Mouse (Mus musculus) midbrain, embryonic 13.5 days (tissue): ENCODE data around the gene Xylb. TPM values are rescaled to one million over a fixed set of nuclear protein-coding genes. Genes with fewer than 3 reads are reported as not detected.
"Not testable (repeated sequence)": the region's sequence is repeated elsewhere in the genome, so short reads cannot be mapped to it uniquely, and the experiment has no call there.

Experiments
- ATAC-seq: fragments of 200-750 bp; cut with Nextera tagmentation; 2 replicates; pipeline ENCODE4 v1.8.0; 2017; ENCODE audit warnings: mild to moderate bottlenecking, moderate TSS enrichment, moderate library complexity
- H3K27ac ChIP-seq: fragments of 300-500 bp; sonication (generic); 2 replicates; pipeline ENCODE4 v1.5.1; 2015; ENCODE audit warnings: inconsistent platforms, mild to moderate bottlenecking, moderate library complexity
- H3K27me3 ChIP-seq: fragments of 300-500 bp; sonication (generic); 2 replicates; pipeline ENCODE4 v1.6.1; 2015; ENCODE audit warnings: mild to moderate bottlenecking, inconsistent platforms
- H3K36me3 ChIP-seq: fragments of 300-500 bp; sonication (generic); 2 replicates; pipeline ENCODE4 v1.6.1; 2015; ENCODE audit warnings: mild to moderate bottlenecking, inconsistent platforms
- H3K4me1 ChIP-seq: fragments of 300-500 bp; sonication (generic); replicated peaks from 2 replicates; pipeline ENCODE4 v1.6.1; 2015; ENCODE audit warnings: inconsistent platforms
- H3K4me2 ChIP-seq: fragments of 300-500 bp; sonication (generic); replicated peaks from 2 replicates; pipeline ENCODE4 v1.6.1; 2015; ENCODE audit warnings: moderate library complexity, mild to moderate bottlenecking, inconsistent platforms
- H3K4me3 ChIP-seq: fragments of 300-500 bp; sonication (generic); replicated peaks from 2 replicates; pipeline ENCODE4 v1.5.1; 2015; ENCODE audit warnings: mild to moderate bottlenecking, inconsistent platforms
- H3K9ac ChIP-seq: fragments of 300-500 bp; sonication (generic); replicated peaks from 2 replicates; pipeline ENCODE4 v1.6.1; 2015; ENCODE audit warnings: mild to moderate bottlenecking, inconsistent platforms
- H3K9me3 ChIP-seq: fragments of 300-500 bp; sonication (generic); 2 replicates; pipeline ENCODE4 v1.6.1; 2016; ENCODE audit warnings: mild to moderate bottlenecking, inconsistent platforms
- WGBS: fragments of 180-500 bp; shearing (Covaris S2); methylation state at CpG from one replicate; pipeline ENCODE4 v1.1.7; 2015; 5-methylcytosine and 5-hydroxymethylcytosine counted together
- polyA plus RNA-seq: library from polyadenylated mRNA; unstranded; fragments of >200 nt; fragmentation: Nextera tagmentation; extraction: Ambion mirVana; gene quantifications from 2 replicates; pipeline ENCODE4 v1.2.1, GENCODE M21; 2015

Gene Xylb
- polyA plus RNA-seq, 1 experiment from 2014 or later: 3.4 TPM

DNA sequence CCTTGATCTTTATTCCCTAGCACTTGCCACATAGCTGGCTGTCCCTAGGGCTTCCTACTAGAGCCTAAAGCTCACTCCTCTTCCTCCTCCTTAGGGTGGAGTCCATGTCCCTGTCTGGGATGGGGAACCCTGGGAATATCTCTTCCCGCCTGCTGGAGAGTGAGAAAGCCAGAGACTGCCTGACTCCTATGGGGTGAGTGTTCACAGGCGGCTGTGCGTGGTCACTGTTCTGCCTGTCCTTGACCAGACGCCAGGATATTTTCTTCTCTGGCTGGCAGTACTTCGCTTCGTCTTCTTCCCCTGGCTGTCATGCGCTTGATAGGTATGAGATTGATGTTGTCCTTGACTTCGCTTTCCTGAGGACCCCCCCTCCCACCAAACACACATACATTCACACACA lies 10.8 kb upstream of the Xylb start:
- Histone ChIP-seq H3K36me3 (peaks cover 78% of the 10 kb centered on the region), H3K27me3 (no peaks in the 10 kb centered on the region), H3K9ac (no peak overlapping the region), H3K27ac (no peak overlapping the region), H3K4me3 (no peak overlapping the region), H3K9me3 (no peaks in the 10 kb centered on the region), H3K4me1 (peaks cover 17% of the 10 kb centered on the region), H3K4me2 (no peak overlapping the region)
- WGBS: 98% methylated on average over 8 of the region's 8 CpGs
- no peak for ATAC-seq

DNA sequence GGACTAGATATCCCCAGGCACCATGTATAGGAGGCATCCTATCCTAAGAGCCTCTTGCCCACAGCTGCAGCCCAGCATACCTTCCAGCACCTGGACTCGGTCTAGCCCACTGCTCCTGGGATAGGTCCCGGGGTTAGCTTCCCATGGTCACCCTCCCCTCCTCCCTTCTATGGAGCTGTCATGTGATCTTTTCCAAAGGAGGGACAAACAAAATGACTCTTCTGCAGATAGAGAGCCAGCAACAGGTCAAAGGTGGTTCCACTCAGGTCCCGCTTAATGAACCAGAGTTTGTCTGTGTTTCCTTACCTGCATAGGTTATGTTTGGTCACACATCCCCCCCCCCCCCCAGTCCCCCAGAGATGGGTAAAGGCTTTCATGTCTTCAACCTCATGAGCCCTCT lies 6.7 kb upstream of the Xylb start:
- Histone ChIP-seq H3K36me3 (peaks cover 57% of the 10 kb centered on the region), H3K27me3 (no peaks in the 10 kb centered on the region), H3K9me3 (no peaks in the 10 kb centered on the region), H3K27ac (no peak overlapping the region), H3K9ac (no peak overlapping the region), H3K4me1 (no peaks in the 10 kb centered on the region), H3K4me2 (no peak overlapping the region), H3K4me3 (no peak overlapping the region)
- no peak for ATAC-seq
- WGBS: 91% methylated on average over 3 of the region's 3 CpGs

DNA sequence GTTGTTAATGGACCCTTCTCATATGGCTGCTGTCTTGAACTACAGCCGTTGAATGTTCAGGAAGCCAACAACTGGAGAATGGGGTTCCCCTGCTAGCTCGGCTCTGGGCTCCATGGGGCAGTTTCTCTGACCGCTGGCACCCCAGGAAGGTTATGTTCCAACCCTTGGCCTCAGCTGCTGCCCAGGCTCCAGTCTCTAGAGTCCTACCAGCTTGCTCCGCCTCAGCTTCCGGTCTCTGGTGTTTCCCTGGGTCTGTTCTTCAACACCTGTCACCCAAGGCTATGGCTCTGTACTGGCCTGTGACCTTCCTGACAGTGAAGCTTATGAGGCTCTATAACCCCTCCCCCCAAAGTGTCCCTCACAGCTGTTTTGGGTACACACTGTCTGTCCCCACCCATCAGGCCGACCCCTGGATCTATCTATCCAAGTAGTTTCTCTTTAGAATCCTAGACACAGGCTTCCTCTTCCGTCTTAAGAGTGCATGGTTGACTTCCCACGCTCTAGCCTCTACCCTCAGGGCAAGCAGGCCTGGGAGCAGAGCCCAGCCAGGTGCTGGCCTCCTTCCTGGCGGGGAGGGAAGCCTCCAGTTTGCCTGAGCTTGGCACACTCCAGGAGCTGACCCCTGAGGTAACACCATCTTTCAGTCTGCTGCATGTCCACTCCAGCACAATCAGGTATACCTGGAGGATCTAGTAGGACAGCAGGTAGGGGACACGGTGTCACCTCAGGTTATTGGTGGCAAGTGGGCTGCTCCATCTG lies 6.1 kb upstream of the Xylb start:
- ATAC-seq: 0 out of 2 replicates have a peak, but pooled peaks have one; percentile 25
- no peaks in the 10 kb centered on the region for H3K4me1 ChIP-seq
- H3K36me3 ChIP-seq: peaks cover 51% of the 10 kb centered on the region
- H3K9ac ChIP-seq: no peak overlapping the region
- no peak overlapping the region for H3K4me2 ChIP-seq
- H3K9me3 ChIP-seq: no peaks in the 10 kb centered on the region
- WGBS: 96% methylated on average over 10 of the region's 10 CpGs
- no peak overlapping the region for H3K27ac ChIP-seq
- H3K27me3 ChIP-seq: no peaks in the 10 kb centered on the region
- H3K4me3 ChIP-seq: no peak overlapping the region

DNA sequence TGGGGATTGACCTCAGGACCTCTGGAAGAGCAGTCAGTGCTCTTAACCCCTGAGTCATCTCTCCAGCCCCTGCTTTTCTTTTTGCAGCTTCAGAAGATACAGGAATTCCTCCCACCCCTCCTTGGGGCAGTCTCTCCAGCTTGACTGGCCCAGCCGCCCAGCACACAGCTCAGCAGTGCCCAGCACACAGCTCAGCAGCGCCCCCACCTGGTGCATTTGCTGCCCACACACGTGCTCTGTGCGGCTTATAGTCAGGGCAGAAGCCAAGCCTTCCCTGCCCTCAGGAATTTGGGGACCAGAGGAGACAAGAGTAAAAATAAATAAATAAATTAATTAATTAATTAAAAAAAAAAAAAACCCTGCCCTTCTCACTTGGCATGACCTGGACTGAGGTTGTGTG lies 5.1 kb upstream of the Xylb start:
- Histone ChIP-seq H3K27ac (no peak overlapping the region), H3K4me2 (no peak overlapping the region), H3K9ac (no peak overlapping the region), H3K9me3 (no peaks in the 10 kb centered on the region), H3K36me3 (peaks cover 42% of the 10 kb centered on the region), H3K4me3 (no peak overlapping the region), H3K4me1 (no peaks in the 10 kb centered on the region), H3K27me3 (no peaks in the 10 kb centered on the region)
- peak; percentile 82 for ATAC-seq
- WGBS: 14% methylated on average over 4 of the region's 4 CpGs

DNA sequence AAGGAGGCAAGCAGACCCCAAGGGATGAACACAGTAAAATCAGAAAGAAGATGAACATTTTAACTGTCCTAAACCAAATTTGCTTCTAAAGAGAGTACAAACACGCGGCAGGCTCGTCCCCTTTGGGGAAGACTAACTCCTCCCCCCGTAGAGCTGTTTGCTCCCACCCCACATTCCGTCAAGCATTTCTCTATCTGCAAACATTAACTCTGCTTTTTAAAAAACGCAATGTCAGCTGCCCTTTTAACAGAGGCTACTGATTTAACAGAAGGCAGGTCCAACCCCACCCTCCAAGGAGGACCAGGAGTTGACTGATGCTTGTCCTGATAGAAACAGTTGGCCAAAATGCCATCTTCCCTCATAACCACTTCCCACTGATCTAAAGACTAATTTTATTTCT lies 3.3 kb upstream of the Xylb start:
- H3K27me3 ChIP-seq: no peaks in the 10 kb centered on the region; the same call in 1 of the 2 replicates
- ATAC-seq: no peak
- H3K4me1 ChIP-seq: peaks cover 8% of the 10 kb centered on the region; the same call in 1 of the 2 replicates
- no peak overlapping the region for H3K4me3 ChIP-seq
- no peak overlapping the region for H3K4me2 ChIP-seq
- H3K36me3 ChIP-seq: peaks cover 26% of the 10 kb centered on the region
- no peaks in the 10 kb centered on the region for H3K9me3 ChIP-seq
- H3K9ac ChIP-seq: no peak overlapping the region
- whole genome bisulfite sequencing: 87% methylated on average over 6 of the region's 6 CpGs
- no peak overlapping the region for H3K27ac ChIP-seq

DNA sequence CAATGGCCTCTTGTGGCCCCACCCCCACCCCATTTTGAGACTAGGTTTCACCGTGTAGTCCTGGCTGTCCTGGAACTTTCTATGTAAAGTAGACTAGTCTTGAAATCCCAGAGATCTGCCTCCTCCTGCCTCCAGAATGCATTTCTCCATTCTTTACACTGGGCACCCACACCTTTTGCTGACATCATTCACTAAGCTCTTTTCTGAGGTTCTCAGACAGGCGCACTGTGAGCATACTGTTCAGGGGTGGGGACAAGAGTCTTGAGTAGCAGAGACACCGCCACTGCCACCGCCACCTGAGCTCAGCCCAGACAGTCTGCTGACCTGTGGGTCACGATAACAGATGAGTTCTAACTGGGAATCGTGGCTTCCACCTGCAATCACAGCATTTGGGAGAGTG lies 1.2 kb upstream of the Xylb start:
- no peak overlapping the region for H3K9ac ChIP-seq
- H3K36me3 ChIP-seq: peaks cover 9% of the 10 kb centered on the region
- no peak overlapping the region for H3K4me3 ChIP-seq
- no peak overlapping the region for H3K27ac ChIP-seq
- ATAC-seq: no peak
- H3K27me3 ChIP-seq: no peaks in the 10 kb centered on the region; the same call in 1 of the 2 replicates
- WGBS: 83% methylated on average over 6 of the region's 6 CpGs
- H3K4me2 ChIP-seq: no peak overlapping the region
- peaks cover 8% of the 10 kb centered on the region; the same call in 1 of the 2 replicates for H3K4me1 ChIP-seq
- H3K9me3 ChIP-seq: no peaks in the 10 kb centered on the region

DNA sequence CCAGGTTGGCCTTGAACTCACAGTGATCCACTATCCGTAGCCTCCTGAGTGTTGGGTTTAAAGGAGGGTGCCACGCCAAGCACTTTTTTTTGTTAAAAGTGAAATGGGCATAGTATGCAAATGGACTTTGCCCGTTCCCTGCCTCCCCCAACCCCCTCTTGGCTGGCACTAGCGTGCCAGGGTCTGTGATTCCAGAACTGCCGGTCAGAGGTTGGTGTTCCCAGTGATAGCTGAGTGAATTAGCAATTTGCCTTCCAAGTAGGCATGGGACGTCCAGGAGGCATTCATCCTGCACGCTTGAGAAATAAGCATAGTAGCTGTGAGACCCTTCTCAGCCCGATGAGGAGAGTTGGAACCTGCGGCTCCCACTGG lies 863 bp downstream of the Xylb start:
- H3K27ac ChIP-seq: no peak overlapping the region
- WGBS: 40% methylated on average over 9 of the region's 9 CpGs

DNA sequence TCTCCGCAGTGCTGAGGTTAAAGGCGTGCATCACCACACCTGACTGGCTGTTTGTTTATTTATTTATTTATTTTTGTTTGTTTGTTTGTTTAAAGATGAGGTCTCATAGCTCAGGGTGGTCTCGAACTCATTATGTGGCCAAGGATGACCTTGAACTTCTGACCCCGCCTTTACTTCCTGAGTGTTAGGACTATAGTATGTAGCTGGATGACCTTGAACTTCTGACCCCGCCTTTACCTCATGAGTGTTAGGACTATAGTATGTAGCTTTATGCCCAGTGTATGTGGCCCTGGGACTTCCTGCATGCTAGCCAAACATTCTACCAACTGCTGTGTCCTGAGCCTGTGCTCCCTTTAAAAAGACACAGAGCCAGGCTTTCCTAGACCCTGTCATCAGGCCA lies 4.2 kb downstream of the Xylb start:
- H3K4me2 ChIP-seq: no peak overlapping the region
- ATAC-seq: no peak
- H3K4me3 ChIP-seq: no peak overlapping the region
- 92% methylated on average over 5 of the region's 5 CpGs for WGBS
- H3K9ac ChIP-seq: no peak overlapping the region
- H3K27me3 ChIP-seq: no peaks in the 10 kb centered on the region; the same call in 1 of the 2 replicates
- no peak overlapping the region for H3K27ac ChIP-seq
- peaks cover 8% of the 10 kb centered on the region; the same call in 1 of the 2 replicates for H3K4me1 ChIP-seq
- H3K9me3 ChIP-seq: no peaks in the 10 kb centered on the region
- no peaks in the 10 kb centered on the region for H3K36me3 ChIP-seq

More for the DNA sequence above, 863 bp downstream of the Xylb start:
- Histone ChIP-seq H3K9me3 (no peaks in the 10 kb centered on the region), H3K36me3 (no peaks in the 10 kb centered on the region), H3K4me3 (peak overlapping the region; percentile 69), H3K4me2 (peak overlapping the region; percentile 89), H3K9ac (peak overlapping the region; percentile 76; the same call in 1 of the 2 replicates), H3K4me1 (peaks cover 8% of the 10 kb centered on the region; the same call in 1 of the 2 replicates), H3K27me3 (no peaks in the 10 kb centered on the region; the same call in 1 of the 2 replicates)
- peak; percentile 3; the same call in 1 of the 2 replicates for ATAC-seq

DNA sequence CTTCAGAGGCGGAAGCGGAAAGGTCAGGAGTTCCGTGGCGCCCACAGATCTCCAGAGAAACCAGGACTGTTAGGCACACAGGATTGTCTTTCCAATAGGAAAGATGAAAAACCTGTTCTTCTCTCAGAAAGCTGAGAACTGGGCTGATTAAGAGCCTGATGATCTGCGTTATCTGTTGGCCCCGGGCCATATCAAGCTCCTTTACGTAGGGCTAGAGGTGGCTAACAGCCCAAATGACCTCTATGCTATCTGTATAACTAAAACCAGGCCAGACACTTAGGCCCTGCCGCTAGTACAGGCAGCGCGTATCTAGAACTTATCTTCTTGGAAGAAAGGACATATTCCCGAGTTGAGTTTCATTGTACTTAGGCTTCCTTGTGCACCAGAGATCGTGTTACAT lies 6.0 kb downstream of the Xylb start:
- no peaks in the 10 kb centered on the region; the same call in 1 of the 2 replicates for H3K27me3 ChIP-seq
- no peak overlapping the region for H3K9ac ChIP-seq
- ATAC-seq: no peak
- H3K4me1 ChIP-seq: no peaks in the 10 kb centered on the region
- WGBS: 91% methylated on average over 12 of the region's 12 CpGs
- no peak overlapping the region for H3K4me3 ChIP-seq
- H3K4me2 ChIP-seq: no peak overlapping the region
- no peaks in the 10 kb centered on the region for H3K9me3 ChIP-seq
- H3K36me3 ChIP-seq: no peaks in the 10 kb centered on the region
- no peak overlapping the region for H3K27ac ChIP-seq

DNA sequence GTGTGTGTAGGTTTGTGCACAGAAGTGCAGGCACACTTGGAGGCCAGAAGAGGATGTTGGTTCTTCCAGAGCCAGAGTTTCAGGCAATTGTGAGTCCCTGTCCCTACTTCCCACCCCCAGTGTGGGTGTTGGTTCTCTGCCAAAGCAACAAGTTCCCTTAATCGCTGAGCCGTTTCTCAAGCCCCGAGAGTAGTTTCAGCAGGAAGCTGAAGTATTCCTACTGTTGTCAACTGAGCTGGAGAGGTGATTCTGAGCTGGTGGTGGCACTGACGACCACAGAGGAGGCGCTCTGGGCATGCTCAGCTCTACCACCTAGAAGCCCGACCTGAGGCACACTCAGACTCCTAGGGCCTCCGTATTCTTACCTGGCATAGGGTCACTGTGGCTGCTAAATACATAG lies 8.1 kb downstream of the Xylb start, which contains the start of gene Slc22a14:
TSS of gene Slc22a14 (minus strand) at position 270 of the 400 bp plus-strand sequence.
- Histone ChIP-seq H3K4me1 (no peaks in the 10 kb centered on the region), H3K27ac (no peak within 1 kb of the TSS), H3K9me3 (no peaks in the 10 kb centered on the region), H3K4me3 (no peak within 1 kb of the TSS), H3K36me3 (no peaks in the 10 kb centered on the region), H3K27me3 (no peaks in the 10 kb centered on the region), H3K4me2 (no peak within 1 kb of the TSS), H3K9ac (no peak within 1 kb of the TSS)
- no peak for ATAC-seq
- WGBS: 83% methylated on average over 7 of the region's 7 CpGs

DNA sequence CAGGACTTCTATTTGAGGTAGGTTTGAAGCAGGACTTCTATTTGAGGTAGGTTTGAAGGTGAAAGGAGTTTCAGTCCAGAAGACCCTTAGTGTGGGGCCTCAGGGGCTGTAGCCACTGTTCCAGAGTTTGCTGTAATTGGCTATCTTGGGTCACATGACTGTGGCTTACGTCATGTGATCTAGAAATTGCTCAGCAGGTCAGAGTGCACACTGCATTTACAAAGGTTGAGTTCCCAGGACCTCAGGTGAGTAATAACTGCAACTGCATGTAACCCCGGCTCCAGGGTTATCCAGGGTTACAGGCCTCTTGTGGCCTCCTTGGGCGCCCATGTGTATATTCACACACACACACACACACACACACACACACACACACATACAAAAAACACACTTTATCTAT lies 11.2 kb downstream of the Xylb start:
- Histone ChIP-seq H3K27me3 (no peaks in the 10 kb centered on the region), H3K4me3 (no peak overlapping the region), H3K4me1 (no peaks in the 10 kb centered on the region), H3K9me3 (no peaks in the 10 kb centered on the region), H3K9ac (no peak overlapping the region), H3K4me2 (no peak overlapping the region), H3K27ac (no peak overlapping the region), H3K36me3 (no peaks in the 10 kb centered on the region)
- no peak for ATAC-seq
- WGBS: 90% methylated on average over 3 of the region's 3 CpGs

DNA sequence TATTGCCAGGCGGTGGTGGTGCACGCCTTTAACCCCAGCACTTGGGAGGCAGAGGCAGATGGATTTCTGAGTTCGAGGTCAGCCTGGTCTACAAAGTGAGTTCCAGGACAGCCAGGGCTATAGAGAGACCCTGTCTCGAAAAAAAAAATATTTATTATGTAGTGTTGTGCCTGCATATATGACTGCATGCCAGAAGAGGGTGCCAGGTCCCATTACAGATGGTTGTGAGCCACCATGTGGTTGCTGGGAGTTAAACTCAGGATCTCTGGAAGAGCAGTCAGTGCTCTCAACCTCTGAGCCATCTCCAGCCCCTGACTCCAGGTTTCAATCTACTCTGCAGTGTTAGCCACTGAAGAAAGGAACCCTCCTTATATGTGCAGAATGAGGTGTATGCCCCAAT lies 13.6 kb downstream of the Xylb start:
- H3K4me1 ChIP-seq: not testable (repeated sequence)

More for the DNA sequence above, 13.6 kb downstream of the Xylb start:
- H3K27ac ChIP-seq, H3K4me2 ChIP-seq, ATAC-seq, H3K36me3 ChIP-seq, H3K27me3 ChIP-seq, H3K4me3 ChIP-seq, H3K9me3 ChIP-seq, H3K9ac ChIP-seq: not testable (repeated sequence)
- WGBS: 86% methylated on average over 4 of the region's 4 CpGs
